Mouse (Mus musculus) thymus, adult 2 months (tissue): ENCODE results near the gene Ctcf.

Experiments used
- CTCF ChIP-seq: fragments of 200-500 bp; IDR thresholded peaks from 2 replicates; pipeline ENCODE4 v1.5.1; 2012; ENCODE audit warnings: mild to moderate bottlenecking, control low read depth, low read length, moderate library complexity, borderline replicate concordance; ENCODE audit not compliant: control insufficient read depth, poor library complexity, insufficient read depth; ENCODE audit errors: extremely low read depth
- POLR2A ChIP-seq: fragments of 200-500 bp; IDR thresholded peaks from 2 replicates; pipeline ENCODE4 v1.6.1; 2012; ENCODE audit warnings: mild to moderate bottlenecking, low read length, control low read depth, moderate library complexity; ENCODE audit not compliant: control insufficient read depth, poor library complexity, insufficient read depth; ENCODE audit errors: extremely low read depth

DNA sequence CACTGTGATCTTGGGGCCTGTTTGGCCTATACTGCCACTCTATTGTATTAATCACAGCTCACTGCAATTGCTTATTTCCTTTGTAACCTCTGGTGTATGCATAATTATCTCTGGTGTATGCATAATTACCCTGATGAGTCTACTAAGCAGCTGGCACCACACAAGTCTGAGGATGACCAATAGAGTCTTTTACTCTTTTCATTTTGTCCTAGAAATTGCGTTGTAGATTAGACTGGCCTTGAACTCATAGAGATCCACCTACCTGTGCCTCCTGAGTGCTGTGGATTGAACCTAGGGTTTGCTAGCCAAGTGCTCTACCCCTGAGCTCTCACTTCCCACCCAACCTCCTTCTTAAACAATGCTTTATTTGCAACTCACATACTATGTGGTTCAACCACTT, 10.3 kb upstream of the Ctcf start:
- TF ChIP-seq CTCF (no peak), POLR2A (no peak)
